Mouse (Mus musculus) liver, embryonic 14.5 days (tissue): ENCODE measurements around the gene Morn4.

Experiments used
- CTCF ChIP-seq: IDR thresholded peaks from 2 replicates; pipeline ENCODE4 v1.5.1; 2016; ENCODE audit warnings: antibody characterized with exemption, low read depth, control low read depth
- EP300 ChIP-seq: IDR thresholded peaks from 2 replicates; pipeline ENCODE4 v1.6.1; 2016; ENCODE audit warnings: antibody characterized with exemption, low read depth

DNA sequence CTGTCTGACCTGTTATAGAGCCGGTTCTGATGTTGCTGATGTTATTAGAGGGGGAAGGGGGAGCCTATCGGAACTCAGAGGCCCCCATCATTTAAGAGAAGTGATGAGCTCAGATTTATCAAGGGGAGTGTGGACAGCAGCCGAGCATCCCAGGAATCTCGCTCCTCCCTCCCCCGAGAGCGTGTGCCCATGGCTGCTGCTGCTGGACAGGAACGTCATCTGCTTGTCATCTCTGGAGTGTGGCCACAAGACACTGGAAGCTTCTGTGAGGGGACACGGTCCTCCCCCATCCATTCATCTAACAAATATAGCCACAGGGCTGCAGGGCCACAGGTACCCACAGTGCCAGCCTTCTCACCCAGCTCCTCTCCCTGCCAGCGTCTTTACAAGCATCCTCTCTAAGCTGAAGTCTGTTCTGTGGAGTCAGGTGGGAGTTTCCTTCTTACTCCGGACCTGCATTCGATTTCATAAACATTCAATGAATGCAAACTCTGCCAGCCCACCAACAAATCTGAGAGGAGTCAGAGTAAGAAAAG is 48.9 kb downstream of the Morn4 start:
- no peak for TF ChIP-seq EP300
- TF ChIP-seq CTCF: no peak
